Mouse (Mus musculus) retina, adult 2 months (tissue): ENCODE results near the gene Lrrc26.

Experiments used
- DNase-seq: peaks from one replicate; pipeline ENCODE4 v3.0.0-alpha.2; 2012; ENCODE audit warnings: low read depth, low spot score

Gene Lrrc26

DNA sequence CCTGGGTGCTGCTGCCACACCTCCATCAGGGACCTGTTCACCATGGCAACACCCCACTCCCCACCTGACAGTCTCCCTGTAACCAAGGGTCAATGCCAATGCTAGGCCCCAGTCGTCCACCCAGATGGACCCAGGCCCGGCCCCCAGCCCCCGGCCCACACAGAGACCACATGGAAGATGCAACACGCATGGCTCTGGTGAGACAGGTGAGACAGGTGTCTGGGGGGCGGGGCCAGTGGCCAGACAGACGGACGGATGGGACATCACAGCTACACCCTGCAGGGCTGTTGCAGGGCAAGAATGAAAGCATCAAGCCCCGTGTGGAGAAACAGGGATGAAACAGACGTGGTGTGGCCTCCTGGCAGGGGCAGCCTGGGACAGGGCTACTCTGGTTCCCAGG, 4.0 kb downstream of the Lrrc26 start:
- no peak for DNase-seq

DNA sequence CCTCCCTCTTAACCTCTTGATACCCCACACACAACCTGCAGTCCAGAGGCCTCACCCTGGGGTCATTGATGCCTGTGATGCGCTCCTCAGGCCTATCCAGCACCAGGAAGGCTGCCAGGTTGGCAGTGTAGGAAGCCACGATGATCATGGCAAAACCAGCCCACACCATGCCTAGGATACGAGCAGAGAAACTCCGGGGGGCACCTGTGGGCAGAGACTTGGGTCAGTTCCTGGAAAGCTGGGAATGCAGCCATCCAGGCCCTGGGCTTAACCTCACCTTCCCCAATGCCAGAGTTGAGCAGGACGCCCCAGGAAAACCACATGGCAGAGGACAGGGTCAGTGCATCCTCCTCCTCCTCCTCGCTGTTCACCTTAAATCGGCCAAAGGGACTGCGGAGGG, 7.4 kb downstream of the Lrrc26 start:
- no peak for DNase-seq

DNA sequence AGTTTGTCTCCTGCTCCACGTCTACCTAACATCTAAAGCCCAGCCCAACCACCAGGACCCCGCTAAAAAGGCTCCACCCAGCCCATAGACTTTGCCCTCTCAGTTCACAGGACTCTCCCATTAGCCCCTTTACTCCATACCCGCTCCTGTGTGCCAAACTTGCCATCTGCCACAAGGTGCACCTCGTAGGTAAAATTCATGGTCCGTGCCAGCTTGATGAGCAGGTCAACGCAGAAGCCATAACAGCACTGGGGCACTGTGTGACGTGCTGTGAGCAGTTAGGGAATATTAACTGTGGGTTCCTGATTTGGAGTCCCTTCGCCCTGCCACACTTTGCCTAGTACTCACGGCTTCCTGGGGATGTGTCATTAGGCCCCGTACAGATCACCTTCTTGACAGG, 8.3 kb downstream of the Lrrc26 start:
- DNase-seq: no peak

DNA sequence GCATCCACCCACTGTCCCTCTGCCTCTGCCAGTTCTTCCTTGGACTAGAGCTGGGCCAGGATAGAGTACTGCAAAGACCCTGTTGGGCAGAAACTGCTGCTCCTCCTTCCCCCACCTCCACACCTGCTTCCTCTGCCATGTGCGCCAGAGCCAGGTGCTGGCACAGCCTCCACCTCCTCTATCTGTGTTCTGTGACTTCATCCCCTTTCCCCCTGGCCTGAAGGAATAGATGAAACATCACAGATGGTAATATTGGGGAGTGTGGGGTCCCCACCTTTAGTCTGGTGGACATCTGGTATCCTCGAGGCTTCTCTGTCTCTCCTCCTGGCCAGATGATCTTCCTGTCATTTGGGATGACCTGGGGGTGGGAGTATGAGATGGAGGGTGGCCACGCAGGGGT, 13.7 kb downstream of the Lrrc26 start:
- no peak for DNase-seq

DNA sequence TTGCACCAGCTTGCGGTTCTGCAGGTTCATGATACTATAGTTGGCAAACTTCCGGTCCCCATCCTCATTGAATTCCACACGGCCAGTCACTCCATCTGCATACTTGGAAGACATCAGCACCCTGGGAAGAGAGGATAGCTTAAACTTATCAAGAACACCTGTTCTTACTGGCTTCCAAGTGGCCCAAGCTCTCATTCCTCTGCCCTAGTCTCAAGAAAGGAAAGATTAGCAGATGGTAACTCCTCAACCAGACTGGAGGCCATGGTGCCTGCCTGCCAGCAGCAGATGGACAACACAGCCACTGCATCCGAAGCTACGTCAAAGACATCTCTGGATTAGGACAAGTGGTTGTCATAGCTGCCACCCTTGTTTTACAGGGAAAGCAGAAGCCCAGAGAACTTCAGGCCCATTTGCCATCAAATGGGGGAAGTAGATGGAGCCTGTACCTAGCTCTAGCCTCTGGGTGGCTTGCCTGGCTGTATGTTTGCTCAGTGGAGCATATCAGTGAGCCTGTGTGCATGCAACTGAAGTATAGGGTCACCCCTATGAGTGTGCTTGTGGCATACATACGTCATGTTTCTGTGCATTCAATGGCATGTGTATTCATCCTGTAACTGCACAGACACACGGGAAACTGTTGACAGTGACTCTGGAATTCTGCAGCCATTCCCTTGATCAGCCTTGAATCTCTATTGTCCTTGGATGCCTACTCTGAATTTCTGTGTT, 14.4 kb downstream of the Lrrc26 start:
- DNase-seq: no peak

DNA sequence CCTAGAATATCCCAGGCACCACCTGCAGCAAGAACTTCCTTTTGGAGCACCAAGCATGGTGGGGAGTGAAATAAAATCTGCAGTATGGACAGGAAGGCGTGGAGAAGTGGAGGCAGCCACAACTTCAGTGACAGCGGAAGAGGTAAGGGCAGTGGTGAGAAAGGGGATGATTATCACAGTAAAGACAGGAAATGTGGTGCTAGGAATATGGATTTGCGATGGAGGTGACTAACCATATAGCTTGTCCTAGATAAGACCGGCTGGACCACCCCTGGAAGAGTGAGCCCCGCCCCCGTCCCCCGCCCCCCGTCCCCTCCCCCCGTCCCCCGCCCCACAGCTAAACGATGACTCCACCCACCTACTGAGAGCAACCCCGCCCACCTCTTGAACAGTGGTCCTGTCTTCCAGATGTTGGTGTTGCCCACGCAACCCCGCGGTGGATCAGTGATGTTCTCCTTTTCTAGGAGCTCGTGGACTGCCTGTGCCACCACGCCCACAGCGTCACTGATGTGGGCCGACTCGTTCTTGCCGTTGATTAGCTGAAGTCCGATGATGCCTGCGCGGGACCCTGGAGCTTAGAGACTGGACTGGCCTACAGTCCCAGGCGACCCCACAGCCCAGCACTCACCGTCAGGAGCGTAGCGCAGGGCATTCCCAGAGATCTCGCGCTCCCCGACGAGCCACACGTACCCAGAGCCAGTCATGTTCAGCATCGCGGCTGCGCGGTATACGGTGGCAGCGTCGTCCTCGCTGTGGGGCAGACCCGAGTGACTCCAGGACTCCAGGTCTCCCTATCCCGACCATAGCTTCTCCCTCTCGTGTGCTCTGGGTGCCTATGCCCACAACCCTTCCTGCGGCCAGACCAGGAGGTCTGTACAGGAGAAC, 15.2 kb downstream of the Lrrc26 start:
- DNase-seq: no peak

DNA sequence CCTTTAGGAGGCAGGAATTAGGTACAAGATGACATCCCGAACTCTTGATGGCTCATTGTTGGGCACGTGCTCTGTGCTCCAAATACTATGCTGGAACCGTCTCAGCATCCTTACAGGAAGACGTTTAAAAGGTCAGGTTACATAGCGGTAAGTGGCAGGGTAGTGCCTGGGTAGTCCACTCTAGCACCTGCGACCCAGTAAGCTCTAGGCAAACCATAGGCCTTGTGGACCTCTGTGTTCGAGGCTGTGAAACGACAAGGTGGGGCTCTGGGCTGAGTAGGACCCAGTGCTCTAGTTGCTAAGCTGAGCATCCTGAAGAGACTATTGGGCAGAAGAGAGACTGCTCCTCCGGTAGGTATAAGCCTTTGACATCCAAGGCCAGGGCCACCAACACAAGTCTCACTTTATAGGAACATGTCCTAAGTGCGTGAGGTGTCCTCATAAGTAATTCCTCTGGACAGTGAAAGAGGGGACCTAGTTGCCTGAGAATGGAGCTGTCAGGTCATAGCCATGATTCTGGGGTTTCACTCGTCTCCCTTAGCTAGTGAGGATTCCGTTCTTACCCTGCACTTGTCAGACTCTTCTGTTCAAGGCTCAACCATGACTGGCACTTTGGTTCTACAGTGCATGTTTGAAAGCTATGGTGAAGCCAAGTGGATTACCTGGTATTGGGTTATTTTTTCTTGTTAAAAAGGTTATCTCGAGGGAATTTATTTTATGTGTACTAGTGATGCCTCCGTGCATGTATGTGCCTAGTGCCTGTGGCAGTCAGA, 16.1 kb downstream of the Lrrc26 start:
- DNase-seq: no peak

DNA sequence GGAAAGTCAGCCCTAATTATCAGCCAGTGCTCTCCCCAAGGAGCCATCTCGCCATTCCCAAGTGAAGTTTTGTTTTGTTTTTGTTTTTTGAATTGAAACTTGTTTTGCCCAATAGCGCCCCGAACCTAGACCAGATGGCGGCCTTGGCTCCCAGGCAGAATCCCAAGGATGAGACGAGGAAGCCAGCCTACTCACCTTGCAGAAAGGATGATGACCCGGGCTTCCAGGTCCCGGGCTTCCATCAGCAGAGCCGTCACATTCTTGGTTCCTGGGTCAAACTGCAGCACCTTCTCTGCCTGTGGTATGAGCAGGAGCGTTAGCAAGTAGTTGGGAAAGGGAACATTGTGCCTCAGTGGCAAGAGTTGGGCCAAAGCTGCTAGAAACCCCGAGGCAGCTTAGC, 20.5 kb downstream of the Lrrc26 start:
- no peak for DNase-seq

DNA sequence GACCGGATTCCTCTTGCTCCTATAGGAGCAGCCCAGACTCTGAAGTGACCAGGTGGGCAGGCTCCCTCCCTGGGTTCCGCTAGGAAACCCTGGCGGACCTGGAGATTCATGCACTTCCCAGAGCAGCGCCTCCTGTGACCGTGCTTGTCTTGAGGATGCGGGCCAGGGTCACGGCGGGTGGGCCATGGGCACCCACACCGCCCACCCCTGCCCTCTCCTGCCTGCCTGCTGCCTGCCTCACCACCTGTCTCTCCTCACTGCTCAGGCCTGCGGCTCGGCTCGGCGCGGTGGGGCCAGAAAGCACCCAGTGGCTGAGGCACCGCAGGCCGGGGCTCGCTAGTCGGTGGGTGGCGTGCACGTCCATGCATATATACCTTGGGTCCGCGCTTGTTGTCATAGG, 21.3 kb downstream of the Lrrc26 start:
- no peak for DNase-seq

DNA sequence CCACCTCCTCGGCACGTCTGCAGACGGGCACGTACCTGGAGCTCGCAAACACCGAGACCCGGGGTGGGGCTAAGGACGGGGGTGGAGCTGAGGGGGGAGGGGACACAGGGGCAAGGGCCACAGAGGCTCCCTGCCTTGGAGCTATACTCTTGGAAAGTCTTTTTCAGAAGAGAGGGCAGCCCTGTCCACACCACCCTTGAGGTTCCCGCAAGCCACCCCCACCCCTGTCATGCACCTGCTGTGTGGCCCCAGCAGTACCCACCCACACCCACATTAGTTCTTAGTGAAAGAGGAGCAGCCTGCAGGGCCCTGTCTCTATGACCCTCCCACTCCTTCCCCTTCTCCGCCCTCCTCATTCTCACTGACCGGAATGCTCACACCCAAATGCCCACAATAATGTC, 21.8 kb downstream of the Lrrc26 start:
- no peak for DNase-seq

DNA sequence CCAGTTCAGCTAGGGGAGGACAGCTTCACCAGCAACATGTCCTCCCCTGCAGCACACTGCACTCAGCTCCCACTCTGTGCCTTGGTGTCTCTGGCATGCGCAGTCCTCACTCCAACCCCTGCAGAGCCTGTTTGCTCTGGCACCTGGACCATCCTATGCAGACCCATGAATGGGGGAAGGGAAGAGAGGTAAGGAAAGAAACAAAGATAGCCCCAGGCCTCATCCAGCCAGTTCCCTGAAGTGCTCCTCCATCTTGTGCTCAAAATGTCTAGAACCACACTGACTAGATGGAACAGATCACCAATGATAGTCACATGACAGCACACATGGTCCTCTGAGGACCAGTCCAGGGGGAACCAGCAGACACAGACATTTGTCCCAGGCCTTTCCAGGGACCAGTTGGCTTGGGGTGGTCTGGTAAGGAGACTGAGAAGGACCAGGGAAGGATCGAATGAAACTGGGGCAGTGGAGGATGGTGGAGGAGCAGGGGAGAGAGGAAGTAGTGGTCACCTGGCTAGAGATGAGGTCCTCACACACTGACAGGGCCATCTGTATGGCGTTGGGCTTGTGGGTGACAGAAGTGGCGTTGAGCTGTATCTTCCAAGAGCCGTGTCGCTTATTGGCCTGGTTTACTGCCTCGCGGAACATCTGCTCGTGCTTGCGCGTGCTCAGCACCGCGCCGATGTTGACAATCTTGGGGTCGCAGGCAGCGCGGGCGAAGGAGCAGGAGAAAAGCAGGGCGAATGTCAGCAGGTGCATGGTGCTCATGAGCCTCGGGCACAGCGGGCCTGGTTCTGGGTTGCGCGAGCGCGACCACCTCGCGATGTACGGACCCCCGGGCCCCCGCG, 28.6 kb downstream of the Lrrc26 start:
- no peak for DNase-seq

DNA sequence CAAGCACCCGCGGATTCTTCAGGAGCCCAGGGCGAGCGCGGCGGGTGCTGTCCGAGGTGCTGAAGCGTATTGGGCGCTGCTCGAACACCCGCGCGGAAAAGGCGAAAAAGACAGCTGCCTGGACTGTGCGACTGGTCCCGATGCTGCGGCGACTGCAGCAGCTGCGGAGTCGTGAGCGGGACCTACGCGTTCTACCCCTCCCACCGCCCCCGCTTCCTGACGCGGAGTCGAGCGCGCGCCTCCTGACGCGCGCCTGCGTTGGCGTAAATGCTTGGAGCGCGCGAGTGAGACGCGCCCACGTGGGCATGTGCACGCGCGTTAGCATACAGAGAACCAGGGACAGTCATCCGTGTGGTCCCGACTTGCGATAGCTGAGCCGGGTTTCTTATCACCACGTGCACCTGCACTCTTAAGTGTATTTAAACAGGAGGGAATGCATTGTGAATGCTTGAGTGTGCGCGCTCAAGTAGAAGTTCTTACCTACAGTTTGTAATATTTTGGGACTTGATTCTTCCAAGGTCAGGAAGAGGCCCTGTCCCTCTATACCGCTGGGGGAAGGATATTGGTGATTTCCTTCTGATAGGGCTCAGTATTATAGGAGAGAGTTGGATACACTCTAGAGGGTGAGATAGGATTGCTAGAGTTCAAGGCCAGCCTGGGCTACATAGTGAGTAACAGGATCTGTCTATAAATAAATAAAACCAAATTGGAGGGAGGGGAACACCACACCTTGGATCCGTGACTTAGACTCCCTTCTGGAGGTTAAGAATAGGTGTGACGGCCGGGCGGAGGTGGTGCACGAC, 29.5 kb downstream of the Lrrc26 start, which contains the start of gene Grin1:
Gene Grin1, minus strand, starts transcription at position 217 of the 803 bp plus-strand sequence.
- peak; percentile 57 for DNase-seq

DNA sequence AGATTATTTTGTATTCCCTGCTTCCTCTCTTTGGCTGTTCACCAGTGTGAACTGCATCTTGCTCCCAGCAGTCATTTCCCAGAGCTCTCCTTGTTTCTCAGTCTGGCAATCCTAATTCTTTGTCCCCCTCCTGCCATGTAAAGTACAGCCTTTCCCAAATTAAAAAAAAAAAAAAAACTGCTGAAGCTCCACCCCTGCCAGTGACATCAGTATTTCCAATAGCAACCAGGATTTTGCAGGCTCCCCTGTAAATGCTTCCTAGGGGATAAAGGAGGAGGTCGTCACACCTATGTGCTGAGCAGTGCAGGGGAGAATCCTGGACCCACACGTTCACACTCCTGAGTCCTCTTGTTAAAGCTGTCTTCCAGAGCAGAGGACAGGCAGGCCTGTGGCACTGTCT, 30.4 kb downstream of the Lrrc26 start:
- no peak for DNase-seq

DNA sequence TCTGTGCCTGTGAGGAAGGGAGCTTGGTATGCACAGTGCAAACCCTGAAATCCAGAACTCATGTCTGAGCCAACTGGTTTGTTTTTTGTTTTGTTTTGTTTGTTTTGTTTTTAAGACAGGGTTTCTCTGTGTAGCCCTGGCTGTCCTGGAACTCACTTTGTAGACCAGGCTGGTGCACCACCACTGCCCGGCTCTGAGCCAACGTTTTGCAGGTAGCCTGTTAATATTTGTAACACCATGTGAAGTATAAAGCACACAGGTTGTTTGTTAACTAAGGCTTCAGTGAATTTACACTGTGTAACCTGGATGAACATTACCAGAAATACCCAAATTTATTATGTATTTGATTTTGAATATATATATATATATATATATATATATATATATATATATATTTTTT, 36.3 kb downstream of the Lrrc26 start:
- DNase-seq: no peak

DNA sequence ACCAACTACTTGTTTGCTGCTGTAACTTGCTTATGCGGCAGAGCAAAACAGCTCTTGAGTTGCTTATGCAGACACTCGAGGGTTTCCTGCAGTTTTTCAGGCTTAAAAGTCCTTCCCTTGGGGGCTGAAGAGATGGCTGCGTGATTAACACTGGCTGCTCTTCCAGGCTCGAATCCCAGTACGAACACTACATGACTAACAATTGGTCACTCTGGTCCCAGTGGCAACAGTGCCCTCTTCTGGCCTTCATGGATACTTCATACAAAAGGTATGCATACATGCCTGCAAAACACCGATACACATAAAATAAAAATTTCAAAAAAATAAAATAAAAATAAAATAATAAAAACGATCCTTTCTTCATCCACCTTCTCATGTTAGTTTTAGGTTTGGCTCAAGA, 38.7 kb downstream of the Lrrc26 start:
- no peak for DNase-seq

DNA sequence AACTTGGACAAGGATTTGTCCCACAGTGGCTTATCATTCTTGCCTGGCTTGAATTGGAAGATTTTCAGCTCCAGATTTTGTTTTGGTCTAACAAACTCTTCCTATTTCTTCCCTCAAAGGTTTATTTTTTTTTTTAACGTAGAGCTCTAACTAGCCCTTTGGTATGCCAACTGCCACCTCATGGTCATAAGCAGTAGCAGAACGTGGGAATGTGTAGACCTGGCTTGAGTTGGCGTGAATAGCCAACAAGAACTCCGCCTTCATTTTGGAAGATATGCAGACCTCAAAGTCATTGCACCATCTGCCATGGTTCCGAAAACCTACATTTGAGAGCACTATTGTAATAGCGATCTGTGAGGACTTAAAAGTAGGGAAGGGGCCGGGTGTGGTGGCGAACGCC, 41.8 kb downstream of the Lrrc26 start:
- DNase-seq: no peak

DNA sequence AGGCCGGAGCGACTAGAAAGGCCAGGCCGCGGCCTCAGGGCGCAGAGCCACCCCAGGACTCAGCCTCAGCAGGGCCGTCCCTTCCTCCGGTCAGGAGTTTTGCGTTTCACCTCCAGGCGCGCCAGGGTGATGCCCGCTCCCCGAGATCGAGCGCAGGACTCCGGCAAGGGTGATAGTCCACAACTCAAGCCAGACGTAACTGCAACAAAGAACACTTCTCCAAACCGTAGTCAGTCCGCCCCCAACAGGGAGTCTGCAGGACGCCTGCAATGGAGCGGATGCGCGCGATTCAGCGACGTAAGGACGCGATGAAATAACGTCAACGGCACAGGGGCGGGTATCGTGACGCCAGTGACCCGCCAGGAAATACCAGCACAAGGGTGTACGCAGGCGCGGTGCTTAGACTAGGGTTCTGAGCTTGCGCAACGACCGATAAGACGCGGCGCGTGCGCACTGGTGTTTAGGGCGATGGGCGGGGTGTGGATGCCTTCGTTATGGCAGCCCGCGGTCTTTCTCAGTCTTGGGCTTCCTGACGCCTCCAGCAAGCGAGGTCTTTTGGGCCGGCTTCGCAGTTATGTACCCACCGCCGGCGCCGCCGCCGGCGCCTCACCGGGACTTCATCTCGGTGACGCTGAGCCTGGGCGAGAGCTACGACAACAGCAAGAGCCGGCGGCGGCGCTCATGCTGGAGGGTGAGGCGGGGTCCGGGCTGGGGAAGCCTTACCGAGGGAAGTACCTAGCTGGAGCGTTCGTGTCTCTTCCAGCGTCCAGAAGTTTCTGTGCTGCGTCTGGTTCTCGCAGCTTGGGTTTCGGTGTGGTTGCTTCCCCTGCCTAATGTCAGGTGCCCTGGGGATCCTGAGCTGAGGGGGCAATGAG, 42.8 kb downstream of the Lrrc26 start, which contains the start of gene Man1b1:
Gene Man1b1, plus strand, starts transcription at position 53 of the 875 bp plus-strand sequence.
- DNase-seq: peak; percentile 98

DNA sequence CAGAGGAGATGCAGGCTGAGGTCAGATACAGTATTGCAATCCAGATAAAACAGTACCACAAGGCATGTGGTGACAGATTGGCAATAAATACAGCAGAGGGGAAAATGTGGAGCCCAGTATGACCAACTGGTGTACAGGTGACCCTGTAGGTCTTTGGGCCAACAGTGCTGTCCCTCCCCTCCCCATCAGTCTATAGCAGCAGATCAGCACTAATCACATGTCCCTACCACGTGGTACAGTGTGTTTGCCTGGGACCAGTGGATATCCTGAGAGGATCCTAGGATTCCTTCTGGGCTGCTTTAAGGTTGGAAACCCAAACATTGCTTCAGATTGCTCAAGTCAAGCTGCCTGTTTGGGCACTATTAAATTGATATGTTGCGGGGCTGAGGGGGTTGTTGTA, 43.9 kb downstream of the Lrrc26 start:
- DNase-seq: no peak

DNA sequence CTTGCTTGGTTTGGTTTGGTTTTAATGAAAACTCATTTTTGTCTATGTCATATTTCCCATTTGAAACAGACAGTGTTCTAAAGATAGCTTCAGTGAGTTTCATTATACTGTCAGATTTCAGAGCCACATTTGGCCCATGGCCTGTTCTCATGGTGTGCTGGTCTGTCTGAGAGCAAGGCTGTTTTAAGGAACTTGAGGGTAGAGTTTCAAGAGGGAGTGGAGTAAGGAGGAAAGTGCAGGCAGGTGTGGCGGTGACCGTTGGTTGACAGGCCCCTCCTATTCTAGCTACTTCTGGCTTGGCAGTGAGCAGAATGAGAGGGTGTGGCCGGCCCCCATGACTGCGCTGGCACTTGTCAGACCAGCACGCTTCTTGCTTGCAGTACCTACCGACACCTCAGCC, 48.6 kb downstream of the Lrrc26 start:
- no peak for DNase-seq
